Mouse (Mus musculus) large intestine, adult 2 months (tissue): Measurements from ENCODE around the gene Olfr1026. TPM values are rescaled to one million over a fixed set of nuclear protein-coding genes. Genes with fewer than 3 reads are reported as not detected.

Experiments used
- DNase-seq: peaks from one replicate; pipeline ENCODE4 v3.0.0-alpha.2; 2012; ENCODE audit warnings: low read depth, low spot score
- WGBS: fragments of 180-500 bp; shearing (Covaris S2); methylation state at CpG from one replicate; pipeline ENCODE4 v1.1.7; 2018; 5-methylcytosine and 5-hydroxymethylcytosine counted together
- polyA plus RNA-seq: library from polyadenylated mRNA; depleted of rRNA; stranded (reverse); fragments of >200 nt; gene quantifications from 2 replicates; pipeline ENCODE4 v1.2.3, GENCODE M21; 2012; rRNA removed

The Olfr1026 gene
- polyA plus RNA-seq, result not detected in 2 replicates

DNA sequence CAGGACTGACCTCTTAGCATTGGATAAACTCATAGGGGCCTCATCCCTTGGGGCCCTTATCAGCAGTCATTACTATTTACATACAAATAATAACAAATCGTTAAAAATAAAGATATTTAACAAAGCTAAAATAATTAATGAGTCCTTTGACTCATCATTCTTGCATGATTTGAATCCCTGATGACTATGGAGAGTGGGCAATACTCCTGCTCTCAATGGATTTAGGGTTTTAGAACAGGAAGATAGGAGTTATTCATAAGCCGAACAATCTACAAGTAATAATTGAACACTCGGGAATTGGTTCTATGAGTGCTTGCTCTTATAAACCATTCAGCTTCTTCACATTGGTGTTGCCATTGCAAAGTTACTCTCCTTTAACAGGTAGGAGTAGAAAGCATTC is at the start of gene Olfr1026:
Gene Olfr1026, plus strand, starts transcription at position 301 of the 400 bp plus-strand sequence.
- no peak for DNase-seq
- WGBS, result 89% methylated on average over 3 of the region's 3 CpGs

DNA sequence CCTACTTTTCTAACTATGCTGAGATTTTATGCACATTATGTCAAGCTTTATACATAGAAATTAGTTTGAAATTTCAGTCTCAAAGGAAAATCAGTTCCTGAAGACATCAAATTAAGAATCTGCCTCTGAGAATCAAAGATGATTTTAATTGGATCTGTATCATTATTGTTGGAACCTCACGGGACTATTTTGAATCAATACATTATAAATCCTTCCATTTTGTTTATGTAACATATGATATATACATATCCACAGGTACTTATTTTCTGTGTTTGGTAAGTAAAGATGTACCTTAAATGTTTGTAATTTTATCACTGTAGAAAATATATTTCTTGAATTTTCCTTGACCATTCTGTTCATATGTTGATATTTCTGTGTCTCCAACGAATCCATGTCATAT is 36.0 kb upstream of the Olfr1026 start, which contains the start of gene Olfr1023:
Gene Olfr1023, plus strand, starts transcription at position 301 of the 400 bp plus-strand sequence.
- 48% methylated on average over 2 of the region's 2 CpGs for WGBS
- DNase-seq, result no peak

DNA sequence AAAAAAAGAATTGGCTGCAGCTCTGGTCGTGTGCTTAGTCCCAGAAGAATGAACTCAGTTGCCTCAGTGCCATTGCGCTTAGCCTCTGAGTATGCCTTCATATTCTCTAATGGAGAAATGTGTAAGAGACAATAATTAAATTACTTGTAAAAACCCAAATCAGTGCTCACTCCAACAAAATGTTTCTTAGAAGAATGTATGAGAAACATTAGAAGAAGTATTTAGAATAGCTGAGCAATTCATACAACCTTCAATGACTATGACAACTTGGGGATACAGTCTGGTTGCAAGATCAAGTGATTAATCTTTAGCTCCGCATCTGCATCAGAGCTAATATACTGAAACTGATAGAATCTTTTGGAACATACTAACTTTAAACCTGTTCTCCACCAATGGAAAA is 16.4 kb upstream of the Olfr1026 start, which contains the start of gene Olfr1024:
Gene Olfr1024, minus strand, starts transcription at position 101 of the 400 bp plus-strand sequence.
- 81% methylated on average over 3 of the region's 3 CpGs for WGBS
- no peak for DNase-seq

DNA sequence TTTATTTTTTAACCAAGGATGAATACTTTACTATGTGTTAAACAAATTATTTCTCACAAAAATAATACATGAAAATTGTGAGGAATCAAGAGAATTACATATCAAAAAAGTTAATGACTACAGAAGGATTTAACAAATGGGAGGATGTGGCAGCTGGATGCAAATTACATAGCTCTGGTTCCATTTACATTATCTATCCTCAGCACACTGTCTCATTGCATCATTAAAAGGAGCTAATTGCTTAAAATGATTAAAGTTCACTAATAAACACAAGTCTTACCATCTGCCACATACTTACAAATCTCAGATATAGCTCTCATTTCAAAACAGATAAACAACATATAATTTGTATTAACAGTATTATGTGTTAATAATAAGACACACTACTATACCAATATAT is 8.2 kb upstream of the Olfr1026 start:
- DNase-seq, result no peak

DNA sequence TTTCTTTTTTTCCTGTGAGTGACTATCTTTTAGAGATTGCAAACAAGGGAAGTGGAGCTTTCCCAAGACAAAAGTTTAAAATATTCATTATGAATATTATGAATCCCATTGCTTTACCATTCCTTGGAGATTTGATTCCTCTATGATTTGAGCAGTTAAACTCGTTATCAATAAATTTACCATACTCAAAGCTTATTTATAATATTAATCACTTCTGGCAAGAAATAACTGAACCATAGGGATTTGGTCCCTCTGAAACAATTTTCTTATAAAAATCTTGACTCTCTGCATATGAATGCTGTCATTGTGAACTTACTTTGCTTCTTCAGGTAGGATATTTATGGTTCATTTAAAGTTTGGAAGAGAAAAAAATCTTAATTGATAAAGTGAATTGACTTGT is 6.5 kb upstream of the Olfr1026 start, which contains the start of gene Olfr1025-ps1:
Gene Olfr1025-ps1, plus strand, starts transcription at position 301 of the 400 bp plus-strand sequence.
- 34% methylated on average over 1 of the region's 1 CpGs for WGBS
- no peak for DNase-seq

DNA sequence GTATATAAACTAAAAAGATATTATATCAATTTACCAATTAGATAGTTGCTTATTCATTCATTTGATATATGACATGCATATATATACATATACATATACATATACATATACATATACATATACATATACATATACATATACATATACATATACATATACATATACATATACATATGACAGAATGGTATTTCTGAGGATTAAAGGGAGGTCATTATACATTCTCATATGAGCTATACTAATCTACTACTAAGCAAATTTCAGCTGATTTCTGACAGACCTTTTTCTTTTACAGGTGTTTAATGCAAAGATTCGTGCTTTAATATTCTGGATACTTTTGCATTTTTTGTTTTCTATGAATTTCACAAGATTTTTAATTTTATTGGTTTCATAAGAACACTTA is 28.8 kb downstream of the Olfr1026 start, which contains the start of gene Olfr1028:
Gene Olfr1028, plus strand, starts transcription at position 301 of the 400 bp plus-strand sequence.
- DNase-seq, result no peak
- WGBS, result 71% methylated on average over 1 of the region's 1 CpGs

DNA sequence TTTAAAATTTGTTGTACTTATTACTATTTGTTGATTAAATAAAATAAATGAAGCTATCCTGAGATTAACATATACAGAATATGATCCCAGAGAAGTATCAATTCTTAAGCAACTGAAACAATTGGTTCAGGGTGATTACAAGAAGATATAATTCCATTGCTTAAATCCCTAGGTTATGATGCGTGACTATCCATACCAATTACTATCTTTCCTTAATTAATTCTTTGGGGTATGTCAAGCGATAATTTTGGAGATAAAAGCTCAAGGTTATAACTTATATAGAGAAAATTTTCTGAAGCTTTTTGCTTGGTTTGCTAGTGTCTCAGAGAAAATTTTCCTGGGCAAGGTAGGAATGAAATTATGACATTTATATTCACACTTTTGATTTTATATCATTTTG is 52.2 kb downstream of the Olfr1026 start, which contains the start of gene Olfr1029:
Gene Olfr1029, plus strand, starts transcription at position 301 of the 400 bp plus-strand sequence.
- 87% methylated on average over 2 of the region's 2 CpGs for WGBS
- no peak for DNase-seq

Other genes with a start within 250 kb of the Olfr1026 start
- gene Olfr1006, start 242.8 kb upstream of the Olfr1026 start, polyA plus RNA-seq, result not detected in 2 replicates
- gene Olfr1008, start 232.1 kb upstream of the Olfr1026 start, polyA plus RNA-seq, result not detected in 2 replicates
- not detected in 2 replicates for gene Olfr1009, start 206.1 kb upstream of the Olfr1026 start, polyA plus RNA-seq
- not detected in 2 replicates for gene Olfr1012, start 158.8 kb upstream of the Olfr1026 start, polyA plus RNA-seq
- gene Olfr1013, start 154.5 kb upstream of the Olfr1026 start, polyA plus RNA-seq, result not detected in 2 replicates
- gene Olfr1014, start 148.8 kb upstream of the Olfr1026 start, polyA plus RNA-seq, result not detected in 2 replicates
- gene Olfr1015, start 139.5 kb upstream of the Olfr1026 start, polyA plus RNA-seq, result not detected in 2 replicates
- gene Olfr1016, start 119.0 kb upstream of the Olfr1026 start, polyA plus RNA-seq, result not detected in 2 replicates
- gene Olfr1018, start 103.1 kb upstream of the Olfr1026 start, polyA plus RNA-seq, result not detected in 2 replicates
- gene Olfr1019, start 76.1 kb upstream of the Olfr1026 start, polyA plus RNA-seq, result not detected in 2 replicates
- not detected in 2 replicates for gene Olfr1020, start 74.5 kb upstream of the Olfr1026 start, polyA plus RNA-seq
- not detected in 2 replicates for gene Olfr1022, start 53.0 kb upstream of the Olfr1026 start, polyA plus RNA-seq
- not detected in 2 replicates for gene Olfr1023, start 35.9 kb upstream of the Olfr1026 start, polyA plus RNA-seq
- gene Olfr1024, start 16.5 kb upstream of the Olfr1026 start, polyA plus RNA-seq, result not detected in 2 replicates
- gene Olfr1025-ps1, start 6.4 kb upstream of the Olfr1026 start, polyA plus RNA-seq, result not detected in 2 replicates
- not detected in 2 replicates for gene Olfr1028, start 28.9 kb downstream of the Olfr1026 start, polyA plus RNA-seq
- not detected in 2 replicates for gene Olfr1029, start 52.3 kb downstream of the Olfr1026 start, polyA plus RNA-seq
- gene Olfr1030, start 57.7 kb downstream of the Olfr1026 start, polyA plus RNA-seq, result not detected in 2 replicates
- not detected in 2 replicates for gene Olfr1031, start 68.7 kb downstream of the Olfr1026 start, polyA plus RNA-seq
- gene Olfr1032, start 84.0 kb downstream of the Olfr1026 start, polyA plus RNA-seq, result not detected in 2 replicates
- gene Olfr1033, start 99.1 kb downstream of the Olfr1026 start, polyA plus RNA-seq, result 0.12 and 0.34 TPM in 2 replicates
- 0.01 and 0.03 TPM in 2 replicates for gene Olfr1034, start 124.3 kb downstream of the Olfr1026 start, polyA plus RNA-seq
- gene Olfr1036, start 152.4 kb downstream of the Olfr1026 start, polyA plus RNA-seq, result not detected in 2 replicates
- gene Olfr1037, start 165.8 kb downstream of the Olfr1026 start, polyA plus RNA-seq, result not detected in 2 replicates
- not detected in 2 replicates for gene Olfr1039, start 214.4 kb downstream of the Olfr1026 start, polyA plus RNA-seq
- gene Olfr1040, start 225.2 kb downstream of the Olfr1026 start, polyA plus RNA-seq, result not detected in 2 replicates
- gene Olfr1042, start 240.3 kb downstream of the Olfr1026 start, polyA plus RNA-seq, result not detected in 2 replicates
- gene Olfr1043, start 246.0 kb downstream of the Olfr1026 start, polyA plus RNA-seq, result not detected in 2 replicates